Mouse (Mus musculus) liver, adult 2 months (tissue): ENCODE results near the gene Paqr4. TPM values are rescaled to one million over a fixed set of nuclear protein-coding genes. Genes with fewer than 3 reads are reported as not detected.

Experiments used
- DNase-seq: peaks from one replicate; pipeline ENCODE4 v3.0.0-alpha.2; 2011; ENCODE audit warnings: low read depth, low spot score; ENCODE audit errors: extremely low read depth
- H3K27ac ChIP-seq: fragments of 200-500 bp; replicated peaks from 2 replicates; pipeline ENCODE4 v1.5.1; 2012; ENCODE audit warnings: low read depth, mild to moderate bottlenecking, control low read depth, inconsistent platforms, low read length; ENCODE audit not compliant: insufficient read depth
- H3K27me3 ChIP-seq: fragments of 200-500 bp; 2 replicates; pipeline ENCODE4 v1.6.1; 2012; ENCODE audit warnings: mild to moderate bottlenecking, moderate library complexity, low read length, inconsistent platforms; ENCODE audit not compliant: control insufficient read depth, insufficient read depth
- H3K36me3 ChIP-seq: fragments of 200-500 bp; 2 replicates; pipeline ENCODE4 v1.6.1; 2012; ENCODE audit warnings: low read length, inconsistent platforms; ENCODE audit not compliant: control insufficient read depth, insufficient read depth
- H3K4me1 ChIP-seq: fragments of 200-500 bp; 2 replicates; pipeline ENCODE4 v1.6.1; 2011; ENCODE audit warnings: low read length; ENCODE audit not compliant: control insufficient read depth, insufficient read depth
- H3K4me3 ChIP-seq: fragments of 200-500 bp; 2 replicates; pipeline ENCODE4 v1.5.1; 2011; ENCODE audit warnings: low read depth, mild to moderate bottlenecking, control low read depth, low read length, moderate library complexity; ENCODE audit not compliant: insufficient read depth
- H3K79me2 ChIP-seq: fragments of 200-500 bp; 2 replicates; pipeline ENCODE4 v1.6.1; 2012; ENCODE audit warnings: inconsistent platforms, mild to moderate bottlenecking, low read length, moderate library complexity; ENCODE audit not compliant: control insufficient read depth, insufficient read depth
- H3K9ac ChIP-seq: fragments of 200-500 bp; 2 replicates; pipeline ENCODE4 v1.6.1; 2012; ENCODE audit warnings: low read depth, mild to moderate bottlenecking, control low read depth, inconsistent platforms, low read length
- CTCF ChIP-seq: fragments of 200-500 bp; IDR thresholded peaks from 2 replicates; pipeline ENCODE4 v1.5.1; 2011; ENCODE audit warnings: low read depth, low read length, control low read depth
- POLR2A ChIP-seq: fragments of 200-500 bp; IDR thresholded peaks from 2 replicates; pipeline ENCODE4 v1.6.1; 2011; ENCODE audit warnings: low read length, control low read depth; ENCODE audit not compliant: insufficient read depth; ENCODE audit errors: extremely low read depth
- WGBS: fragments of 180-500 bp; shearing (Covaris S2); methylation state at CpG from one replicate; pipeline ENCODE4 v1.1.7; 2018; 5-methylcytosine and 5-hydroxymethylcytosine counted together
- polyA plus RNA-seq: library from polyadenylated mRNA; depleted of rRNA; stranded (reverse); fragments of >200 nt; gene quantifications from 2 replicates; pipeline ENCODE4 v1.2.3, GENCODE M21; 2012
- total RNA-seq: library from RNA; depleted of rRNA; stranded (reverse); fragments of >200 nt; gene quantifications from 2 replicates; pipeline ENCODE4 v1.2.3, GENCODE M21; 2014

Paqr4 gene
- total and polyA plus RNA-seq, 2 experiments: 1.6 to 3.7 TPM

- WGBS: 10% methylated on average over 1 of the region's 1 CpGs
- no peaks in the 10 kb centered on the region for H3K4me1 ChIP-seq
Measured at GRCm38 (mm10) chr17:23734341-23734740, 6.3 kb downstream of the Paqr4 start.

GRCm38 (mm10) chr17:23730441-23730840 is 10.2 kb downstream of the Paqr4 start:
- Histone ChIP-seq H3K27me3 (no peaks in the 10 kb centered on the region), H3K36me3 (no peaks in the 10 kb centered on the region), H3K27ac (no peak overlapping the region), H3K9ac (no peak overlapping the region), H3K4me1 (0 out of 2 replicates have a peak, but pooled peaks cover 3% of the 10 kb centered on the region), H3K4me3 (no peak overlapping the region), H3K79me2 (no peaks in the 10 kb centered on the region)
- no peak for DNase-seq
- 71% methylated on average over 1 of the region's 1 CpGs for WGBS
- TF ChIP-seq CTCF (no peak), POLR2A (no peak)

More at GRCm38 (mm10) chr17:23734341-23734740, 6.3 kb downstream of the Paqr4 start:
- Histone ChIP-seq H3K27me3 (no peaks in the 10 kb centered on the region), H3K9ac (no peak overlapping the region), H3K36me3 (no peaks in the 10 kb centered on the region), H3K27ac (no peak overlapping the region), H3K79me2 (no peaks in the 10 kb centered on the region), H3K4me3 (no peak overlapping the region)
- no peak for TF ChIP-seq CTCF
- TF ChIP-seq POLR2A: no peak
- DNase-seq: no peak

GRCm38 (mm10) chr17:23726758-23727142 is 13.9 kb downstream of the Paqr4 start:
- Histone ChIP-seq H3K4me3 (peak overlapping the region; percentile 76), H3K27me3 (no peaks in the 10 kb centered on the region), H3K4me1 (0 out of 2 replicates have a peak, but pooled peaks cover 3% of the 10 kb centered on the region), H3K27ac (no peak overlapping the region), H3K36me3 (no peaks in the 10 kb centered on the region), H3K79me2 (no peaks in the 10 kb centered on the region), H3K9ac (peak overlapping the region; percentile 75)
- DNase-seq: peak; percentile 33
- 1% methylated on average over 20 of the region's 20 CpGs for WGBS
- TF ChIP-seq CTCF (no peak), POLR2A (no peak)

GRCm38 (mm10) chr17:23725999-23726757 is 14.5 kb downstream of the Paqr4 start, which contains the start of gene Pkmyt1:
Gene Pkmyt1 (plus strand): TSS chr17:23726336.
- TF ChIP-seq CTCF: 0 out of 2 replicates have a peak, but pooled peaks have one; percentile 8
- peak; percentile 53 for TF ChIP-seq POLR2A
- peak within 1 kb of the TSS; percentile 75 for H3K9ac ChIP-seq
- WGBS: 1% methylated on average over 73 of the region's 73 CpGs
- no peaks in the 10 kb centered on the region for H3K79me2 ChIP-seq
- 0 out of 2 replicates have a peak, but pooled peaks cover 3% of the 10 kb centered on the region for H3K4me1 ChIP-seq
- H3K27ac ChIP-seq: peak within 1 kb of the TSS; percentile 39
- peak within 1 kb of the TSS; percentile 76 for H3K4me3 ChIP-seq
- H3K36me3 ChIP-seq: no peaks in the 10 kb centered on the region
- DNase-seq: peak; percentile 73
- no peaks in the 10 kb centered on the region for H3K27me3 ChIP-seq

- 0 out of 2 replicates have a peak, but pooled peaks cover 3% of the 10 kb centered on the region for H3K4me1 ChIP-seq
- WGBS: 51% methylated on average over 4 of the region's 4 CpGs
- no peak overlapping the region for H3K27ac ChIP-seq
- H3K36me3 ChIP-seq: no peaks in the 10 kb centered on the region
- TF ChIP-seq CTCF (no peak), POLR2A (no peak)
- 0 out of 2 replicates have a peak overlapping the region, but pooled peaks have one; percentile 76 for H3K4me3 ChIP-seq
- peak overlapping the region; percentile 61; the same call in 1 of the 2 replicates for H3K9ac ChIP-seq
- H3K79me2 ChIP-seq: no peaks in the 10 kb centered on the region
- no peak for DNase-seq
- no peaks in the 10 kb centered on the region for H3K27me3 ChIP-seq
Measured at GRCm38 (mm10) chr17:23725477-23725876, 15.2 kb downstream of the Paqr4 start.
